ENCODE assay signal across 19 mouse cellular contexts in the genomic region with DNA sequence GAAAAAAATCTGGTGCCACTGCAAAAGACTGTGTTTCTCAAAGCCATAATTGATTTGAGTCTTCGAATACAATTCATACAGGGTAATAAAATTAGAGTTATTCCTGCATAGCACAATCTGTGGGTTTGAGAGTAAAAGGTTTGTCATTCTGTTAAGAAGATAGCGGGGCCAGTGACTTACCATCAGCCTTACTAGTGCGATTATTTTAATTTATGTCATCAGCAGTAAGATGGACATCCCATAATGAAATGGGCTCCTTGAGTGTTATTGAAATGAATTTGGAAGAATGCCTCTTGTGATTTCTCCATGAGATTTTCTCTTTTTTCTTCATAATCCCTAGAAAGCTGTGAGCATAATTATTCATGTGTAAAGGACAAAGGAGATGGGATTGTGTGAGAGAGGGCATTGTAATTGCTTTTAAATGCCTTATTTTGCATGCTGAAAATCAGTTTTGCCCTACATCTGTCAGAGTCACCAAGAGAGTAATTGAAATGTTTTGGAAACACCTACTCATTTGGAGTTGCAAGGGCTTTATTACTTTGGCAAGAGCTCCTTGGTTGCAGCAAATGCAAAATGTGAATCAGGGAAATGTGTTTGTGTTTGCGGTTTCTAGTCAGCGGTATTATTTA.
DNase-seq lines count a peak whose midpoint lies in the region; ATAC-seq lines count a peak whose summit lies in the region.
"Had no signal": no experiment of that assay in that cellular context is flagged by ENCODE, and none has a peak within 500 bp of the region (broad histone marks: within the 10 kb centered on the region; RNA-seq: fewer than 3 reads in every experiment).

No protein-coding gene starts in this region.

- no peaks in the 10 kb centered on the region for H3K27me3 ChIP-seq in midbrain, embryonic 11.5 days (ENCODE audit: control insufficient read depth, insufficient read depth, low read length)
- no peaks in the 10 kb centered on the region for H3K27me3 ChIP-seq in midbrain, embryonic 10.5 days (ENCODE audit: low read depth, poor library complexity, severe bottlenecking)
- no peaks in the 10 kb centered on the region for H3K27me3 ChIP-seq in forebrain, embryonic 13.5 days
- no peaks in the 10 kb centered on the region for H3K27me3 ChIP-seq in midbrain, embryonic 13.5 days
- no peaks in the 10 kb centered on the region for H3K27me3 ChIP-seq in heart, embryonic 12.5 days (replicated peaks)
- H3K27me3 ChIP-seq: limb, embryonic 13.5 days; liver, embryonic 12.5 days had no signal

- no peak overlapping the region for H3K4me3 ChIP-seq in midbrain, embryonic 11.5 days (ENCODE audit: low read depth, low read length)
- H3K4me3 ChIP-seq in midbrain, embryonic 10.5 days = no peak overlapping the region
- no peak overlapping the region for H3K4me3 ChIP-seq in forebrain, embryonic 13.5 days
- H3K4me3 ChIP-seq in midbrain, embryonic 13.5 days (replicated peaks) = no peak overlapping the region
- no peak overlapping the region for H3K4me3 ChIP-seq in heart, embryonic 12.5 days
- H3K4me3 ChIP-seq: heart, embryonic 10.5 days; limb, embryonic 13.5 days; liver, embryonic 12.5 days had no signal

- H3K4me2 ChIP-seq in midbrain, embryonic 11.5 days = no peak overlapping the region
- no peak overlapping the region for H3K4me2 ChIP-seq in forebrain, embryonic 13.5 days
- H3K4me2 ChIP-seq in midbrain, embryonic 13.5 days (replicated peaks) = no peak overlapping the region
- H3K4me2 ChIP-seq in heart, embryonic 12.5 days = no peak overlapping the region
- H3K4me2 ChIP-seq: limb, embryonic 13.5 days; liver, embryonic 12.5 days had no signal

- peak; percentile 65; the same call in 1 of the 2 replicates for ATAC-seq in midbrain, embryonic 11.5 days (ENCODE audit: low FRiP score)
- ATAC-seq in forebrain, embryonic 13.5 days = peak; percentile 69; the same call in 1 of the 2 replicates
- ATAC-seq in midbrain, embryonic 13.5 days = peak; percentile 72
- ATAC-seq in heart, embryonic 12.5 days (ENCODE audit: insufficient number of reproducible peaks, low FRiP score) = no peak
- ATAC-seq: activated CD4-positive, CD25-positive, alpha-beta regulatory T cell, adult 4 months; liver, embryonic 12.5 days had no signal

- no peaks in the 10 kb centered on the region for H3K9me3 ChIP-seq in midbrain, embryonic 11.5 days (ENCODE audit: control insufficient read depth, low read length)
- no peaks in the 10 kb centered on the region for H3K9me3 ChIP-seq in midbrain, embryonic 10.5 days (replicated peaks)
- no peaks in the 10 kb centered on the region for H3K9me3 ChIP-seq in forebrain, embryonic 13.5 days (replicated peaks)
- peaks cover 3% of the 10 kb centered on the region; the same call in 1 of the 2 replicates for H3K9me3 ChIP-seq in midbrain, embryonic 13.5 days
- 0 out of 2 replicates have a peak, but pooled peaks cover 2% of the 10 kb centered on the region for H3K9me3 ChIP-seq in heart, embryonic 12.5 days (replicated peaks)
- H3K9me3 ChIP-seq: heart, embryonic 10.5 days; limb, embryonic 13.5 days had no signal

- H3K27ac ChIP-seq in midbrain, embryonic 11.5 days (ENCODE audit: low read depth, low read length) = no peak overlapping the region
- H3K27ac ChIP-seq in midbrain, embryonic 10.5 days (replicated peaks) = no peak overlapping the region
- no peak overlapping the region for H3K27ac ChIP-seq in forebrain, embryonic 13.5 days
- H3K27ac ChIP-seq in midbrain, embryonic 13.5 days = no peak overlapping the region
- H3K27ac ChIP-seq in heart, embryonic 12.5 days (ENCODE audit: poor library complexity, severe bottlenecking) = no peak overlapping the region
- H3K27ac ChIP-seq: heart, embryonic 10.5 days; limb, embryonic 13.5 days; liver, embryonic 12.5 days had no signal

- H3K4me1 ChIP-seq in midbrain, embryonic 11.5 days (ENCODE audit: control insufficient read depth, insufficient read depth, low read length) = no peaks in the 10 kb centered on the region
- H3K4me1 ChIP-seq in midbrain, embryonic 10.5 days = no peaks in the 10 kb centered on the region; the same call in 1 of the 2 replicates
- no peaks in the 10 kb centered on the region for H3K4me1 ChIP-seq in forebrain, embryonic 13.5 days
- H3K4me1 ChIP-seq in midbrain, embryonic 13.5 days (replicated peaks) = peaks cover 6% of the 10 kb centered on the region; the same call in 1 of the 2 replicates
- H3K4me1 ChIP-seq in heart, embryonic 12.5 days (replicated peaks) = no peaks in the 10 kb centered on the region
- H3K4me1 ChIP-seq: heart, embryonic 10.5 days; limb, embryonic 13.5 days; liver, embryonic 12.5 days had no signal

- WGBS in midbrain, embryonic 11.5 days = 72% methylated on average over 5 of the region's 5 CpGs
- 88% methylated on average over 5 of the region's 5 CpGs for WGBS in midbrain, embryonic 10.5 days
- 54% methylated on average over 5 of the region's 5 CpGs for WGBS in forebrain, embryonic 13.5 days
- 52% methylated on average over 5 of the region's 5 CpGs for WGBS in midbrain, embryonic 13.5 days
- WGBS in heart, embryonic 12.5 days = 84% methylated on average over 5 of the region's 5 CpGs

- no peaks in the 10 kb centered on the region for H3K36me3 ChIP-seq in midbrain, embryonic 11.5 days (ENCODE audit: control insufficient read depth, insufficient read depth, low read length)
- H3K36me3 ChIP-seq in midbrain, embryonic 10.5 days = no peaks in the 10 kb centered on the region
- H3K36me3 ChIP-seq in forebrain, embryonic 13.5 days (ENCODE audit: poor library complexity, severe bottlenecking) = no peaks in the 10 kb centered on the region
- no peaks in the 10 kb centered on the region for H3K36me3 ChIP-seq in midbrain, embryonic 13.5 days
- no peaks in the 10 kb centered on the region for H3K36me3 ChIP-seq in heart, embryonic 12.5 days
- H3K36me3 ChIP-seq: heart, embryonic 10.5 days; limb, embryonic 13.5 days; liver, embryonic 12.5 days had no signal

- peak; percentile 89 for DNase-seq in midbrain, embryonic 11.5 days (ENCODE audit: low spot score, missing footprints)
- DNase-seq in midbrain, embryonic 10.5 days (ENCODE audit: low spot score) = no peak
- peak; percentile 5 for DNase-seq in telencephalon, adult 2 months (ENCODE audit: low read depth, low spot score)
- no peak for DNase-seq in thymus, postnatal 36 days
- DNase-seq: adrenal gland, adult 8-10 months; cerebellum, adult 9-10 months; gastrocnemius, postnatal 10 days; kidney, adult 2 months; kidney, postnatal 14 days; lung, adult 18-20 months; lung, postnatal 10 days; thymus, adult 2 months had no signal

- H3K9ac ChIP-seq in midbrain, embryonic 11.5 days (ENCODE audit: low read length) = no peak overlapping the region
- H3K9ac ChIP-seq in forebrain, embryonic 13.5 days = no peak overlapping the region
- H3K9ac ChIP-seq in midbrain, embryonic 13.5 days (replicated peaks) = no peak overlapping the region
- no peak overlapping the region for H3K9ac ChIP-seq in heart, embryonic 12.5 days
- H3K9ac ChIP-seq: limb, embryonic 13.5 days; liver, embryonic 12.5 days had no signal

Comparison
In these comparisons a context has a peak if more than half of its experiments do, and no peak if none do; other contexts are left out.
1. DNase-seq: peak in midbrain, embryonic 11.5 days (single experiment) and telencephalon, adult 2 months (single experiment); none in midbrain, embryonic 10.5 days (single experiment) and thymus, postnatal 36 days (0 of 2).